Mouse (Mus musculus): ENCODE results near the gene Cyp4b1. TPM values are rescaled to one million over a fixed set of nuclear protein-coding genes. Genes with fewer than 3 reads are reported as not detected.

The Cyp4b1 gene
- polyA plus RNA-seq, 1 experiment: 0.84 TPM

GRCm38 (mm10) chr4:115575255-115575654 is 72.3 kb downstream of the Cyp4b1 start:
- H3K79me2 ChIP-seq (ENCODE audit: control insufficient read depth, insufficient read depth): no peaks in the 10 kb centered on the region
- TF ChIP-seq MAX (IDR thresholded peaks at IDR 0.05; ENCODE audit: low read depth) (no peak), TCF12 (IDR thresholded peaks at IDR 0.05; ENCODE audit: insufficient read depth, poor library complexity, severe bottlenecking) (no peak), REST (IDR thresholded peaks at IDR 0.05; ENCODE audit: insufficient read depth, insufficient read length) (no peak), E2F4 (IDR thresholded peaks at IDR 0.05; ENCODE audit: insufficient read depth) (no peak)
- no peak overlapping the region for H3K4me2 ChIP-seq (ENCODE audit: low read depth)
- H3K36me3 ChIP-seq (ENCODE audit: control insufficient read depth, insufficient read depth): no peaks in the 10 kb centered on the region
- H3K27me3 ChIP-seq (ENCODE audit: control insufficient read depth, insufficient read depth, insufficient read length): no peaks in the 10 kb centered on the region
- H3K4me3 ChIP-seq: no peak overlapping the region
- no peak overlapping the region for H3ac ChIP-seq (ENCODE audit: control insufficient read depth, insufficient read length)

Other genes starting within 250 kb of the Cyp4b1 start
- gene Cyp4a12b, start 236.1 kb downstream of the Cyp4b1 start, polyA plus RNA-seq (2012; fragmentation: generic; extraction: Trizol): 0.01 TPM
- not detected for gene Cyp4a30b, start 195.1 kb downstream of the Cyp4b1 start, polyA plus RNA-seq (2012; fragmentation: generic; extraction: Trizol)
- gene Cyp4a14, start 151.6 kb downstream of the Cyp4b1 start, polyA plus RNA-seq (2012; fragmentation: generic; extraction: Trizol): not detected
- not detected for gene Cyp4a10, start 129.5 kb downstream of the Cyp4b1 start, polyA plus RNA-seq (2012; fragmentation: generic; extraction: Trizol)
- gene Cyp4a31, start 84.1 kb downstream of the Cyp4b1 start, polyA plus RNA-seq (2012; fragmentation: generic; extraction: Trizol): not detected
- not detected for gene Cyp4a32, start 46.8 kb downstream of the Cyp4b1 start, polyA plus RNA-seq (2012; fragmentation: generic; extraction: Trizol)
- 11.1 TPM for gene Efcab14, start 90.0 kb upstream of the Cyp4b1 start, polyA plus RNA-seq (2012; fragmentation: generic; extraction: Trizol)
- not detected for gene Tex38, start 133.3 kb upstream of the Cyp4b1 start, polyA plus RNA-seq (2012; fragmentation: generic; extraction: Trizol)
- gene Atpaf1, start 137.1 kb upstream of the Cyp4b1 start, polyA plus RNA-seq (2012; fragmentation: generic; extraction: Trizol): 12.5 TPM
- 4.9 TPM for gene Mob3c, start 180.4 kb upstream of the Cyp4b1 start, polyA plus RNA-seq (2012; fragmentation: generic; extraction: Trizol)
- 31.7 TPM for gene Mknk1, start 191.5 kb upstream of the Cyp4b1 start, polyA plus RNA-seq (2012; fragmentation: generic; extraction: Trizol)
- not detected for gene Kncn, start 236.7 kb upstream of the Cyp4b1 start, polyA plus RNA-seq (2012; fragmentation: generic; extraction: Trizol)
- gene 6430628N08Rik, start 242.9 kb upstream of the Cyp4b1 start, polyA plus RNA-seq (2012; fragmentation: generic; extraction: Trizol): not detected

Data from myocyte (in vitro differentiated cells).